Comparison of ENCODE assay signal across 7 mouse cellular contexts in the genomic region with DNA sequence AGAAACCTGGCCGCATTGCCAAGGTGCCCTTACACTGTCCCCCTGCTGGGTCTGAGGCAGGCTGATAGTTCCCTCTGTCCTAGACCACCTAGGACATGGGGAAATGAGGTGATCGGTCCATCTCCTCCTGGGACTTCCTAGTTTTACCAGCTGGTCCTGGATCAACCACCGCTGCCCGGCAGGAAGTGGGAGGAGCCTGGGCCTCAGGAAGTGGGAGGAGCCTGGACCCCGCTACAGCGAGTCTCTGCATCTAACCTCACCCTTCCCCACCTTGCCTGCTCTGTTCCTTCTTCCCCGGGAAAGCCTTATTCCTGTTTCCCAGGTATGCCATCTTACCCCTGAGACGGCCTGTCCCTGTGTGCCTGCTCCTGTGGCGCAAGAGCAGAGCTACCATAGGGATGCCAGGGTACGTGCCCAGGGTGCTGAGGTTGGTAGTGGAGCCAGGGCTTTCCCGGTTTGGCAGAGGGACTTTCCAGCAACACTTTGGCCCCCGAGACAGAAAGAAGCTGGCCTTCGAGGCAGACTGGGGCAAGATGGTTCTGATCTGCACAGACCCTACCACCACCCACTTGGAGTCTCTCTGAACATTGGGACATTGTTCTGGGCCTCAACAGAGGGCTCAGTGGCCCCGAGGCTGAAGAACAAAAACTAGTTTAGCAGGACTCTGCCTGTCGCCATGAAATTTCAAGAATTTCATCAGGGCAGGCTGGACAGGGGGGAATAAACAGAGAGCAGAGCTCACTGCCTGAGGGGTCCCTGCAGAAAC.
DNase-seq lines count a peak whose midpoint lies in the region; ATAC-seq and TF ChIP-seq lines count a peak whose summit lies in the region.

No protein-coding gene starts in this region.

- ATAC-seq in kidney, embryonic 16.5 days (ENCODE audit: low FRiP score, low TSS enrichment): no peak
- ATAC-seq in liver, embryonic 16.5 days (ENCODE audit: low read depth): no peak; the same call in 1 of the 2 replicates
- ATAC-seq in inflammation-experienced regulatory T-cells, adult 6 months: no peak

- 0 out of 2 replicates have a peak, but pooled peaks cover 4% of the 10 kb centered on the region for H3K36me3 ChIP-seq in kidney, embryonic 16.5 days (ENCODE audit: insufficient read depth, low read length)
- no peaks in the 10 kb centered on the region for H3K36me3 ChIP-seq in liver, embryonic 16.5 days (ENCODE audit: control insufficient read depth, insufficient read depth)
- H3K36me3 ChIP-seq in thymus, adult 2 months (ENCODE audit: control insufficient read depth, insufficient read depth, low read length): peaks cover 6% of the 10 kb centered on the region; the same call in 1 of the 2 replicates

- H3K4me3 ChIP-seq in kidney, embryonic 16.5 days (ENCODE audit: low read length): peak overlapping the region; percentile 40
- peak overlapping the region; percentile 37 for H3K4me3 ChIP-seq in liver, embryonic 16.5 days (ENCODE audit: low read depth, low read length)
- H3K4me3 ChIP-seq in thymus, adult 2 months (ENCODE audit: control insufficient read depth, insufficient read depth, low read length): no peak overlapping the region

- DNase-seq in kidney, adult 9 months: no peak
- DNase-seq in gonadal fat pad, adult 2 months (ENCODE audit: low read depth): peak; percentile 94
- peak; percentile 41 for DNase-seq in thymus, adult 2 months
- DNase-seq in natural killer cell, adult 2 months (ENCODE audit: low spot score in 2 of 2): no peak

- H3K4me1 ChIP-seq in kidney, embryonic 16.5 days (ENCODE audit: insufficient read depth, low read length): peaks cover 20% of the 10 kb centered on the region; the same call in 1 of the 2 replicates
- peaks cover 10% of the 10 kb centered on the region for H3K4me1 ChIP-seq in liver, embryonic 16.5 days (ENCODE audit: control insufficient read depth, low read depth, low read length)
- peaks cover 13% of the 10 kb centered on the region for H3K4me1 ChIP-seq in thymus, adult 2 months (replicated peaks; ENCODE audit: control insufficient read depth, insufficient read depth, low read length)

- 48% methylated on average over 15 of the region's 15 CpGs for WGBS in kidney, embryonic 16.5 days
- WGBS in liver, embryonic 16.5 days (ENCODE audit: insufficient replicate concordance): 29% methylated on average over 15 of the region's 15 CpGs
- WGBS in thymus, adult 2 months: 38% methylated on average over 15 of the region's 15 CpGs

- no peak for TF ChIP-seq CTCF in thymus, adult 2 months (IDR thresholded peaks at IDR 0.05; ENCODE audit: borderline replicate concordance, control insufficient read depth, extremely low read depth, insufficient read depth, low read length, poor library complexity)

- H3K27ac ChIP-seq in kidney, embryonic 16.5 days (ENCODE audit: low read length): peak overlapping the region; percentile 83
- no peak overlapping the region for H3K27ac ChIP-seq in liver, embryonic 16.5 days (ENCODE audit: low read length)
- H3K27ac ChIP-seq in thymus, adult 2 months (ENCODE audit: control insufficient read depth, insufficient read depth, low read length): no peak overlapping the region

- H3K27me3 ChIP-seq in kidney, embryonic 16.5 days (ENCODE audit: insufficient read depth, low read length): no peaks in the 10 kb centered on the region
- no peaks in the 10 kb centered on the region for H3K27me3 ChIP-seq in liver, embryonic 16.5 days (ENCODE audit: control insufficient read depth, insufficient read depth, low read depth, low read length)
- H3K27me3 ChIP-seq in thymus, adult 2 months (ENCODE audit: control insufficient read depth, insufficient read depth, low read length): no peaks in the 10 kb centered on the region

- TF ChIP-seq POLR2A in thymus, adult 2 months (IDR thresholded peaks at IDR 0.05; ENCODE audit: control insufficient read depth, extremely low read depth, insufficient read depth, low read length, poor library complexity): no peak

- no peaks in the 10 kb centered on the region for H3K9me3 ChIP-seq in kidney, embryonic 16.5 days (ENCODE audit: low read length)
- H3K9me3 ChIP-seq in liver, embryonic 16.5 days (replicated peaks; ENCODE audit: control insufficient read depth, low read length): no peaks in the 10 kb centered on the region

- peak overlapping the region; percentile 45 for H3K4me2 ChIP-seq in kidney, embryonic 16.5 days (replicated peaks; ENCODE audit: low read depth, low read length)
- H3K4me2 ChIP-seq in liver, embryonic 16.5 days (ENCODE audit: low read depth, low read length): peak overlapping the region; percentile 42

- H3K9ac ChIP-seq in kidney, embryonic 16.5 days (replicated peaks; ENCODE audit: low read length): peak overlapping the region; percentile 50
- 0 out of 2 replicates have a peak overlapping the region, but pooled peaks have one; percentile 36 for H3K9ac ChIP-seq in liver, embryonic 16.5 days (ENCODE audit: low read depth, low read length)

Comparison
In these comparisons a context has a peak if more than half of its experiments do, and no peak if none do; other contexts are left out.
1. DNase-seq: peak in gonadal fat pad, adult 2 months (single experiment) and thymus, adult 2 months (single experiment); none in kidney, adult 9 months (single experiment) and natural killer cell, adult 2 months (0 of 2).